Mouse (Mus musculus): ENCODE measurements at regions not wholly inside any gene's neighbourhood (a gene's known extent, or its start where the extent isn't known, plus 50 kb on each side); places are given as distances from the start of the nearest gene placed in this dataset.
"Not testable (repeated sequence)": the region's sequence is repeated elsewhere in the genome, so short reads cannot be mapped to it uniquely, and the experiment has no call there.

DNA sequence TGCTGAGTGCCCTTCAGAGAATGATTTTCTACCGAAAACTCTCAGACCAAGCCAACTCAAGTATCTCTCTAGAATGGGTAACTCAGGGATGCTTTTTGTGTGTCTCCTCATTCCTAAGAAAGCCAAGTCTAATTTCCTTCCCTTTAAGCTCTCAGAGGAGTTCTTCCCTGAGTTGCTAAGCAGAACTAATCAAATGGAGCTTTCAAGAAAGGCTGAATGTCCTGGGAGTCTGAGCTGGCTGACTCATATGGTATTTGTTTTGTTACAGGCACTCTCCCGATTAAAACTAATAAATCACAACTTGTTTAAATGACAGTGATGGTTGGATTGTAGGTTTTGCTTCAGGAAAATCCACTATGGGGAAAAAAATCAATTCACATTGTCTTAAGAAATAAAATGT, 253.1 kb upstream of the Pfkp start:
- Histone ChIP-seq H3K4me3 (no peak overlapping the region), H3K27me3 (no peaks in the 10 kb centered on the region), H3K4me2 (replicated peaks) (no peak overlapping the region), H3K36me3 (no peaks in the 10 kb centered on the region), H3K9me3 (no peaks in the 10 kb centered on the region), H3K27ac (no peak overlapping the region), H3K4me1 (no peaks in the 10 kb centered on the region), H3K9ac (no peak overlapping the region)
- WGBS, result 56% methylated on average over 2 of the region's 2 CpGs
- no peak for ATAC-seq (ENCODE audit: insufficient number of reproducible peaks, insufficient read depth, low FRiP score, low TSS enrichment)

DNA sequence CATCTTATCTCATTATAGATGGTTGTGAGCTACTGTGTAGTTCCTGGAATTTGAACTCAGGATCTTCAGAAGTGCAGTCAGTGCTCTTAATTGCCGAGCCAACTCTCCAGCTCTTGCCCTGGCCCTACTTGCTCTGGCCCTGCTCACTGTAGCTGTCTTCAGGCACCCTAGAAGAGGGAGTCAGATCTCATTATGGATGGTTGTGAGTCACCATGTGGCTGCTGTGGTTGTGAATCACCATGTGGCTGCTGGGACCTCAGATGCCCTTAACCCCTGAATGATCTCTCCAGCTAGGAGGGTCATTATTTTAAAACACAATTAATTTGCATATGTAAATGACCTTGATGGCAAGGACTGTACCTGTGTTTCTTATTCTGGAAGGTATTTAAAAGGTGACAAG, 249.1 kb upstream of the Pfkp start:
- Histone ChIP-seq H3K36me3 (no peaks in the 10 kb centered on the region), H3K27me3 (no peaks in the 10 kb centered on the region), H3K4me3 (no peak overlapping the region), H3K9ac (no peak overlapping the region), H3K4me1 (no peaks in the 10 kb centered on the region), H3K27ac (no peak overlapping the region), H3K4me2 (replicated peaks) (no peak overlapping the region), H3K9me3 (no peaks in the 10 kb centered on the region)
- ATAC-seq (ENCODE audit: insufficient number of reproducible peaks, insufficient read depth, low FRiP score, low TSS enrichment), result no peak
- WGBS, result 74% methylated on average over 1 of the region's 1 CpGs

DNA sequence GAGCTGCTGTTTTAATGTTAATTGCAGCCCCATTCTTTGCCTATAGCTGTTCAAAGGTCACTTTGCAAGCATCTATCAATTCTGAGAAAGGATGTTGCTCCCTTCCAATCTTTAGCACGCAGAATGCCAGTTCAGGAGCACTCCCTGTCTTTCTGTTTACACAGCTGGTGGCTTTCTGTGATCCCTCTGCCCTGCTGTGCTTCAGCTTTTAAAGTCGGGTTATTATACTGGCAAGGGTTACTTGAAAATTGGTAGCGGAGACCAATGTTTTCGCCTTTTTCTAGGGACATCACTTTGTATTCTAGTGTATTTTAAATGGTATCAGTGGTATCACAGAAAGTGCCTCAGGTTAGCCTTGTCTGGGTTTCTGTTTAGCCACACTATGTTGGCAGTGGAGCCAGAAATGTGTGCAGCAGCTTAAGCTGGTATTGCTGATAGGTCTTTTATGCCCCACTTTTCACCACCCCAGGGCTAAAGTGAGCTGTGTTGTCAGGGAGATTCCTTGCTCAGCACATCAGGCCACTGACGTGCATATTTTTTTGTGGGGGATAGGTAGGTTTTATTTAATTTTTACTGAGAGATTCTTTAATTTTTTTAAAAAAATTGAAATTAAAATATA, 243.0 kb upstream of the Pfkp start:
- no peaks in the 10 kb centered on the region for H3K27me3 ChIP-seq

DNA sequence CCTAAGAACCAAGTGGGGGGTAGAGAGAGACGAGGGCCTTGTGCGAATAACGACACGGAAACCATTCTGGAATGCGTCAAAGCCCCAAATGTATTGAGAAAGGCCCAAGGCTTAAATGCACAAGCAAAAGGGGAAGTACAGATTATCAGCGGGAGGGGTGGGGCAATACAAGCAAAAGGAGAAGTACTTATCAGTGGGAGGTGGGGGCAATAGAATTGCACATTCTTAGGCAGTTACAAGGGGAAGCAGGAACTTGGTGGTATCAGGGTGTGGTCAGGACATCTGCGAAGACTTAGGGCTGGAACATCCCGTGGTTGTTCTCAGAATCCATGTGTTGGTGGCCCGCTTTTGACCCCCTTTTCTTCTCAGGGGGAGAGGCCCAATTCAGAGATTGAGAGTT, 240.9 kb upstream of the Pfkp start:
- H3K9ac ChIP-seq; H3K4me1 ChIP-seq; H3K4me2 ChIP-seq (replicated peaks); H3K27me3 ChIP-seq; H3K4me3 ChIP-seq; H3K27ac ChIP-seq; ATAC-seq (ENCODE audit: insufficient number of reproducible peaks, insufficient read depth, low FRiP score, low TSS enrichment); H3K9me3 ChIP-seq; H3K36me3 ChIP-seq: not testable (repeated sequence)
- 88% methylated on average over 9 of the region's 9 CpGs for WGBS

More for the DNA sequence above, 243.0 kb upstream of the Pfkp start:
- Histone ChIP-seq H3K36me3 (no peaks in the 10 kb centered on the region), H3K4me1 (no peaks in the 10 kb centered on the region), H3K27ac (no peak overlapping the region), H3K4me2 (replicated peaks) (no peak overlapping the region), H3K4me3 (no peak overlapping the region), H3K9me3 (no peaks in the 10 kb centered on the region), H3K9ac (no peak overlapping the region)
- WGBS, result 19% methylated on average over 5 of the region's 5 CpGs
- ATAC-seq (ENCODE audit: insufficient number of reproducible peaks, insufficient read depth, low FRiP score, low TSS enrichment), result no peak

DNA sequence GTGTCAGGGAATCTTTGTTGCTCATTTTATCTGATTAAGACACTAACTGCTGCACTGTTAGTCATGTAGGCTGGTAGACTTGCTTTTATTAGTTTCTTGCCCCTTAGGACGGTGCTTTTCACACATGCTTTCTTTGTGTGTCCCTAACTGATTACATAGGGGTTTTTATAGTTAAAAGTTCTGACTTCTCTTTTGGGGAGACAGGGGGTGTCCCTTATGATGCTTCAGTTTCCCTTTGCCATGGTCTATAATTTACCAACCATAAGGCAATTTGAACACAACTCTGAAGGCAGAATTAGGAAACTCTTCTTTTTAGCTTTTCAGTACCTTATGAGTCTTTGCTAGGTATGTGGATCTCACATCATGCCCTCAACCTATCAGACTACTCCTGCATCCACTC, 239.8 kb upstream of the Pfkp start:
- Histone ChIP-seq H3K27ac (no peak overlapping the region), H3K4me2 (replicated peaks) (no peak overlapping the region), H3K4me3 (no peak overlapping the region), H3K9ac (no peak overlapping the region), H3K27me3 (no peaks in the 10 kb centered on the region), H3K36me3 (no peaks in the 10 kb centered on the region), H3K4me1 (no peaks in the 10 kb centered on the region), H3K9me3 (no peaks in the 10 kb centered on the region)
- no peak for ATAC-seq (ENCODE audit: insufficient number of reproducible peaks, insufficient read depth, low FRiP score, low TSS enrichment)
- 94% methylated on average over 1 of the region's 1 CpGs for WGBS

DNA sequence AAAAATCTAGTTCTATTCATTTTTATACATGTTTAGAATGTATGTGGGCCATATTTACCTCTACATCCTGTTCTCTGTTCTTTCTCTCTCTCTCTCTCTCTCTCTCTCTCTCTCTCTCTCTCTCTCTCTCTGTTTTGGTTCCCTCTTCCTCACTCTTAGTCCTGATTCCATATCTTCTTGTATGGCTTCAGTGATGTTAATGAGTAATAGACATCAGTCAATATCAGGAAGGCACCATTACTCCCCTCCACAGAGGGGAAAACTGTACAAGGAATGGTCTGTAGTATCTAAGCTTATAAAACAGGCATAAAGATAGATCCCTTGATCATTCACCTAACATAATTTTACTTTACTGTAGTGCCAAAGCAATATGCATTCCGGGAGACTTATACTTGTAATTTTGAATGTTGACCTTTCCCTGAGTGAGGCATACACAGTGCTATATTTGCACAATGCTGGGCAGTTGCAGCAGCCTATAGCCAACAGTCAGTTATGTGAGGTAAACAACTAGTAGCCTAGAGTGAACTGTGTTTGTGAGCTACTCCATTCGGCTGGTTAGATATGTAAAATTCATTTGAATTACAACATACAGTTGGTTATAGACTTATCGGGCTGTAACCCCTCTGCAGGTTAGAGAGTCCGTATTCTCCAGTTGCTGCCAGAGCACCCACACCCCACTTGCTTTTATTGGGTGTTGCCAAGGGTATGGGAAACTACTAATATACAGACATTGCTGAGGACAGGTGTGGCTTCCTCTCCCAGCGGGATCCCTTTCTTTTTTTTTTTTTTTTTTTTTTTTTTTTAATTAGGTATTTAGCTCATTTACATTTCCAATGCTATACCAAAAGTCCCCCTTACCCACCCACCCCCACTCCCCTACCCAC, 228.7 kb upstream of the Pfkp start:
- no peaks in the 10 kb centered on the region for H3K4me1 ChIP-seq
- H3K9me3 ChIP-seq, result no peaks in the 10 kb centered on the region
- no peak for ATAC-seq (ENCODE audit: insufficient number of reproducible peaks, insufficient read depth, low FRiP score, low TSS enrichment)
- H3K27me3 ChIP-seq, result no peaks in the 10 kb centered on the region
- H3K4me3 ChIP-seq, result no peak overlapping the region
- no peaks in the 10 kb centered on the region for H3K36me3 ChIP-seq
- H3K9ac ChIP-seq, result no peak overlapping the region
- H3K4me2 ChIP-seq (replicated peaks), result no peak overlapping the region
- WGBS, result 90% methylated on average over 5 of the region's 5 CpGs
- H3K27ac ChIP-seq, result no peak overlapping the region

DNA sequence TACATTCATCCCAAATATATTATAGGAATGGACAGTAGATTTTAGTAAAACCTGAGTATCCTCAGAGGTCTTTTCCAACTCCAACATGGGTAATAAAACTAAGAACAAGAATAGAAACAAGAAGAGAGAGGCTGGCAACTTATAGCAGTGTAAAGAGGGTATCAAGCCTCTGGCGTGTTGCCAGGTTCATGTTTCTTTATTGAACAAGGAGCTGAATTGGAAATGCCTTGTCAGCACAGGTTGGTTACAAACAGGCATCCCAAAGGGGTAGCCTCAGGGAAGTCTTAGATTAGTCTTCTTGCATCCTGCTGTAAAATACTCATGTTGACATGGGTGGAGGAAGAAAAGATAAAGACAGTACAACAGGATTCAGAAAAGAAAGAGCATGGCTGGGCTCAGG, 213.6 kb upstream of the Pfkp start:
- H3K27me3 ChIP-seq, result no peaks in the 10 kb centered on the region
- ATAC-seq (ENCODE audit: insufficient number of reproducible peaks, insufficient read depth, low FRiP score, low TSS enrichment), result no peak
- no peak overlapping the region for H3K9ac ChIP-seq
- WGBS, result 71% methylated on average over 1 of the region's 1 CpGs
- H3K27ac ChIP-seq, result no peak overlapping the region
- no peak overlapping the region for H3K4me3 ChIP-seq
- H3K4me2 ChIP-seq (replicated peaks), result no peak overlapping the region
- H3K4me1 ChIP-seq, result no peaks in the 10 kb centered on the region
- H3K9me3 ChIP-seq, result no peaks in the 10 kb centered on the region
- H3K36me3 ChIP-seq, result no peaks in the 10 kb centered on the region

DNA sequence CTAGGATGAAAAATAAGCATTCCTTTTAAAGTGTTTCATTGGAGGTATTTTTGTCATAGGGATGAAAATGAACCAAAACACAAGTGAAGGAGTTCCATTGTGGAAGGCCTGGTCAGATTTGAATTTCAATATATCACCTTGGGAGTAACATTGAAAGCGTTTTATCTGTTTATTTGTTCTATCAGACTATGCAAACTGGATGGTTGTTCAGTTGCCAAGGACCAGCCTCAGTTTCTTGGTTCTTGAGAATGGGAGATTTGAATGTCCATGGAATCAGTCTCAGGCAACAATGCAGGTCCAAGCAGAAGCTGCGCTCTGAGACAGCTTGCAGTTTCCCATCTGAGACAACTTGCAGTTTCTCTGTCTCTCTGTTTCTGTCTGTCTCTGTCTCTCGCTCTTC, 211.0 kb upstream of the Pfkp start:
- Histone ChIP-seq H3K9me3 (no peaks in the 10 kb centered on the region), H3K36me3 (no peaks in the 10 kb centered on the region), H3K27ac (no peak overlapping the region), H3K27me3 (no peaks in the 10 kb centered on the region), H3K4me1 (no peaks in the 10 kb centered on the region), H3K4me3 (no peak overlapping the region), H3K4me2 (replicated peaks) (no peak overlapping the region), H3K9ac (no peak overlapping the region)
- no peak for ATAC-seq (ENCODE audit: insufficient number of reproducible peaks, insufficient read depth, low FRiP score, low TSS enrichment)
- WGBS, result 86% methylated on average over 3 of the region's 3 CpGs

DNA sequence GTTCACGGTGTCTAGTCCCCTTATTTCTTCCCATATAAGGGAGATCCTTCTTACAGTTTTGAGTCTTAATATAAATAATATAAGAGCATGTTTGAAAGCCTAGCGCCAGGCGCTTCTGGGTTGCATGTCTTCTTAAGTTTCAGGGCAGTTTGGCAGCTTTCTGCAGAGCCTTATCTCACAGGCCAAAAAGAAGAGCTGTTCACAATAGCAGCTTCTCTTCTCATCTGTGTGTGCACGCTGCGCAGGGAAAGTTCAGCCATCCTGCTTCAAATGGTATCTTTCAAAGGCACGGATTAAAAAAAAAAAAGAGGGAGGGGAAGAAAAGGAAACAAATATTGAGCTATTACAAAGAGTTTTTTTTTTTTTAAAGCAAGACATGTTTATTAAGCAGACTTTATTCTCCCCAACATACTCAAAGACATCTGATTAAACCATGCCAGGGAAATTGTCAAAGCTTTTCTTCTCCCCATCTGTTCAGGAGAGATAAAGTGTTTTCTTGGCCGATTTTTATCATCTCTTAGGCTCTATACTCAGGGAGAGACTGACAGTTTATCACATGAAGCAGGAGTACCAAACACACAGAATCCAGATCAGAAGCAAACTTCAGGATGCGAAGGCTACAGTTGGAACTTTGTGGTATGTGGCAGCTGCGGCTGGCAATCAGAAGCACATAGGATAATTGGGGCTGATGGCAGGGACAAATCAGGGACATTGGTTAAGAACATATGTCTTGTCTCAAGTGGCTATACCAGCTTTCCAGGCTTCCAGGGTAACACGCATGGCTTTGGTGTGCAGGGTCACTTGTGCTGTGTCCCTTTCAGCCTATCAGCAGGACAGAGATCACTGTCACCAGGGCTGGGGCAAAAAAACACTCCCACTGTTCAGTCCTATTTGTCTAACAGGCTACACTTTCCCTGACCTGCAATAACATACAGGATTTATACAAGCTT, 206.9 kb upstream of the Pfkp start:
- Histone ChIP-seq H3K9ac (no peak overlapping the region), H3K27ac (no peak overlapping the region), H3K4me2 (replicated peaks) (no peak overlapping the region), H3K4me1 (no peaks in the 10 kb centered on the region), H3K36me3 (no peaks in the 10 kb centered on the region), H3K4me3 (no peak overlapping the region), H3K9me3 (no peaks in the 10 kb centered on the region), H3K27me3 (no peaks in the 10 kb centered on the region)
- WGBS, result 60% methylated on average over 10 of the region's 10 CpGs
- ATAC-seq (ENCODE audit: insufficient number of reproducible peaks, insufficient read depth, low FRiP score, low TSS enrichment), result no peak

DNA sequence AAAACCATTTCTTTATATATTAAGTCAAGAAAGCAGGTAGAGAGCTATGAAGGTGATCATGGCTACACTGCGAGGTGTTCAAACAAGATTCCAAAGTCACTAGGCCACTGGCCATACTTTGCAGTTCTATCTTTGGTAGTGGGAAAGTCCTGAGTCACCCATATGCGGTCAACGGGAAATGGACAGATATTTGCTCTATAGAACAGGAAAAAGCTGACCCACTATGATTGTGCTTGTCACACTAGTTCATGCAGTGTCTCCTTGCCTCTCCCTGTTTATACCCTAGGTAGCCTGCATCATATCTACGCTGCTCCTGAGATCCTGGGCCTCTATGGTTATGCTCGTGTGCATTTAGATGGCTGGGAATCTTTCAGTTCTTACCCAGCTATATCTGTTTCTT, 188.9 kb upstream of the Pfkp start:
- Histone ChIP-seq H3K9ac (no peak overlapping the region), H3K27me3 (no peaks in the 10 kb centered on the region), H3K4me1 (no peaks in the 10 kb centered on the region), H3K4me3 (no peak overlapping the region), H3K4me2 (replicated peaks) (no peak overlapping the region), H3K36me3 (no peaks in the 10 kb centered on the region), H3K27ac (no peak overlapping the region), H3K9me3 (no peaks in the 10 kb centered on the region)
- 89% methylated on average over 5 of the region's 5 CpGs for WGBS
- no peak for ATAC-seq (ENCODE audit: insufficient number of reproducible peaks, insufficient read depth, low FRiP score, low TSS enrichment)

DNA sequence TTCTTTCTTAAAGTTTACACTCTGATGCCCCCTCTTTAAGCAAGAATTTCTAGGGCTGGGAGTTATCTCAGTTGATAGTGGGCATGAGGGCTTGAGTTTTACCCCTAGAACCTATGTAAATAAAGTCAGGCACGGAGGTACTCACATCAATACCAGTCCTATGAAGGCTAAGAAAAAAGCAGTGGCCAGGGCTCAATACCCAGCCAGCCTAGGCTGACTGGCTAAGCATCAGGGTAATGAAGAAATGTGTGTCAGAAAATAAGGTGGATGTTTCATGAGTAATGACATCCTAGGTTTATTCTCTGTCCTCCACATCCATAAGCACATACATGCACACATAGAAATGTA, 188.5 kb upstream of the Pfkp start:
- Histone ChIP-seq H3K9ac (no peak overlapping the region), H3K4me1 (no peaks in the 10 kb centered on the region), H3K36me3 (no peaks in the 10 kb centered on the region), H3K27me3 (no peaks in the 10 kb centered on the region), H3K9me3 (no peaks in the 10 kb centered on the region), H3K4me3 (no peak overlapping the region), H3K4me2 (replicated peaks) (no peak overlapping the region), H3K27ac (no peak overlapping the region)
- WGBS, result 71% methylated on average over 1 of the region's 1 CpGs
- no peak for ATAC-seq (ENCODE audit: insufficient number of reproducible peaks, insufficient read depth, low FRiP score, low TSS enrichment)
